Mouse (Mus musculus) hindbrain, embryonic 14.5 days (tissue): ENCODE results near the gene Ftl1. TPM values are rescaled to one million over a fixed set of nuclear protein-coding genes. Genes with fewer than 3 reads are reported as not detected.
A peak's percentile ranks its signal among the peaks of the same experiment; 100 is the strongest.
"Not testable (repeated sequence)": the region's sequence is repeated elsewhere in the genome, so short reads cannot be mapped to it uniquely, and the experiment has no call there.

ENCODE experiments used
- ATAC-seq: fragments of 200-750 bp; cut with Nextera tagmentation; 2 replicates; pipeline ENCODE4 v1.8.0; 2017; ENCODE audit warnings: moderate number of reproducible peaks, mild to moderate bottlenecking, moderate TSS enrichment, moderate library complexity; ENCODE audit not compliant: low FRiP score
- DNase-seq: peaks from one replicate; pipeline ENCODE4 v3.0.0-alpha.2; 2015; ENCODE audit warnings: low spot score
- H3K27ac ChIP-seq: fragments of 300-500 bp; sonication (generic); 2 replicates; pipeline ENCODE4 v1.5.1; 2014; ENCODE audit warnings: mild to moderate bottlenecking, moderate library complexity
- H3K27me3 ChIP-seq: fragments of 300-500 bp; sonication (generic); 2 replicates; pipeline ENCODE4 v1.6.1; 2014; ENCODE audit warnings: mild to moderate bottlenecking, low read length, mixed read lengths; ENCODE audit not compliant: control insufficient read depth, insufficient read depth
- H3K36me3 ChIP-seq: fragments of 300-500 bp; sonication (generic); replicated peaks from 2 replicates; pipeline ENCODE4 v1.6.1; 2014; ENCODE audit not compliant: control insufficient read depth, insufficient read depth
- H3K4me1 ChIP-seq: fragments of 300-500 bp; sonication (generic); replicated peaks from 2 replicates; pipeline ENCODE4 v1.6.1; 2014; ENCODE audit warnings: antibody characterized with exemption, low read length, mixed read lengths; ENCODE audit not compliant: control insufficient read depth, insufficient read depth
- H3K4me2 ChIP-seq: fragments of 300-500 bp; sonication (generic); replicated peaks from 2 replicates; pipeline ENCODE4 v1.6.1; 2014; ENCODE audit warnings: mild to moderate bottlenecking, moderate library complexity
- H3K4me3 ChIP-seq: fragments of 300-500 bp; sonication (generic); replicated peaks from 2 replicates; pipeline ENCODE4 v1.5.1; 2014; ENCODE audit warnings: mild to moderate bottlenecking, low read length
- H3K9ac ChIP-seq: fragments of 300-500 bp; sonication (generic); 2 replicates; pipeline ENCODE4 v1.6.1; 2014
- H3K9me3 ChIP-seq: fragments of 300-500 bp; sonication (generic); 2 replicates; pipeline ENCODE4 v1.6.1; 2016; ENCODE audit warnings: low read length; ENCODE audit not compliant: control insufficient read depth
- WGBS: fragments of 180-500 bp; shearing (Covaris S2); extraction: QIAGEN DNeasy Blood & Tissue Kit; methylation state at CpG from one replicate; pipeline ENCODE4 v1.1.7; 2014; 5-methylcytosine and 5-hydroxymethylcytosine counted together
- polyA plus RNA-seq: library from polyadenylated mRNA; unstranded; fragments of >200 nt; fragmentation: Nextera tagmentation; extraction: Ambion mirVana; gene quantifications from 2 replicates; pipeline ENCODE4 v1.2.1, GENCODE M21; 2014

Ftl1 gene
- polyA plus RNA-seq, 1 experiment from 2014 or later = 5,483 TPM

DNA sequence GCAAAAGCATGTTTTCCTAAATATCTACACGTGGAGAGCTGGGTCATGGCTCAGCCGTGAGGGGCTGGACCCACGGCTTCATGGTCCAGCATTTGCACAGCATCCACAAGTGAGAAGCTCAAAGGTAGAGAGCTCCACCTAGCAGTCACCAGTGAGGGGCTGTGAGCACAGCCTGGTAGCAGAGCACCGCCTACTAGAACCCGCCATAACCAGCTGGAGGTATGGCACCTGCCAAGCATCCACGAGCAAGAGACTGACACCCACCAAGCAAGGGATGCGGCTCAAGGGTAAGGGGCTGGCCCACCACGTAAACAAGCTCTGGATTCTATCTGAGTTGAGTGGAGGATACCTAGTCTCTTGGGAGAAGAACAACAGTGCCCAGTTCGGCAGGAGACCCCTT, 5.9 kb upstream of the Ftl1 start:
- Histone ChIP-seq H3K36me3 (peaks cover 43% of the 10 kb centered on the region), H3K27me3 (no peaks in the 10 kb centered on the region), H3K4me3 (peak overlapping the region; percentile 86), H3K4me1 (peaks cover 22% of the 10 kb centered on the region), H3K9ac (peak overlapping the region; percentile 88), H3K27ac (no peak overlapping the region), H3K4me2 (peak overlapping the region; percentile 95), H3K9me3 (no peaks in the 10 kb centered on the region)
- ATAC-seq = no peak
- no peak for DNase-seq
- 81% methylated on average over 9 of the region's 9 CpGs for WGBS

DNA sequence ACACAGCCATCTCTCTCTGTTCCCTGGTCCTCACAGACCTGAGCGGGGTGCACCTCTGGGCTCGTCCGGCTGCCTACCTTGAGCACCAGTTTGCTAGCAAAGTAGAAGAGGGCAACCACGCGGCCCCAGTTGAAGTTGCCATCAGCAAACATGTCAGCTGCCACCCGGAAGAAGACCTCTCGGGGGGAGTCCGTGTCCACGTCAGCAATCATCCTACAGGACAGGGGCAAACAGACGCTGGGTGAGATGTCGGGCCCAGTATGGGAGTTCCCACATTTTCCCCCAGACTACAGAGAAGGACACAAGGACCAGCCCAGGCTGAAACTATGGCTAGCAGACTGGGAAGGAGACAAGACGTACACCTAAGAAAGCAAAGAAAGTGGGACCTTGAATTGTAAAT, 5.4 kb upstream of the Ftl1 start:
- peak overlapping the region; percentile 86; the same call in 1 of the 2 replicates for H3K4me3 ChIP-seq
- no peaks in the 10 kb centered on the region for H3K27me3 ChIP-seq
- peaks cover 43% of the 10 kb centered on the region for H3K36me3 ChIP-seq
- ATAC-seq (no peak), DNase-seq (no peak)
- WGBS = 96% methylated on average over 12 of the region's 12 CpGs
- peak overlapping the region; percentile 88; the same call in 1 of the 2 replicates for H3K9ac ChIP-seq
- peaks cover 27% of the 10 kb centered on the region for H3K4me1 ChIP-seq
- H3K27ac ChIP-seq = no peak overlapping the region
- peak overlapping the region; percentile 95 for H3K4me2 ChIP-seq
- H3K9me3 ChIP-seq = no peaks in the 10 kb centered on the region

GRCm38 (mm10) chr7:45463987-45464778, 4.5 kb upstream of the Ftl1 start:
- Histone ChIP-seq H3K4me1 (peaks cover 27% of the 10 kb centered on the region), H3K9me3 (no peaks in the 10 kb centered on the region), H3K27ac (no peak overlapping the region), H3K4me2 (no peak overlapping the region), H3K9ac (no peak overlapping the region), H3K4me3 (no peak overlapping the region), H3K36me3 (peaks cover 43% of the 10 kb centered on the region), H3K27me3 (no peaks in the 10 kb centered on the region)
- WGBS = 95% methylated on average over 7 of the region's 7 CpGs
- DNase-seq = no peak
- no peak for ATAC-seq

- H3K4me3 ChIP-seq, H3K27ac ChIP-seq, DNase-seq, H3K9me3 ChIP-seq, ATAC-seq, H3K27me3 ChIP-seq, H3K4me2 ChIP-seq, H3K9ac ChIP-seq: not testable (repeated sequence)
- WGBS = 81% methylated on average over 4 of the region's 4 CpGs
- peaks cover 33% of the 10 kb centered on the region for H3K4me1 ChIP-seq
- H3K36me3 ChIP-seq = peaks cover 51% of the 10 kb centered on the region
Measured at GRCm38 (mm10) chr7:45462868-45463267, 3.2 kb upstream of the Ftl1 start.

GRCm38 (mm10) chr7:45462325-45462724, 2.6 kb upstream of the Ftl1 start:
- Histone ChIP-seq H3K4me3 (no peak overlapping the region), H3K27ac (no peak overlapping the region), H3K4me2 (no peak overlapping the region), H3K36me3 (peaks cover 56% of the 10 kb centered on the region), H3K27me3 (no peaks in the 10 kb centered on the region), H3K9ac (no peak overlapping the region), H3K9me3 (no peaks in the 10 kb centered on the region), H3K4me1 (peaks cover 38% of the 10 kb centered on the region)
- DNase-seq (no peak), ATAC-seq (no peak)
- 91% methylated on average over 4 of the region's 4 CpGs for WGBS

GRCm38 (mm10) chr7:45461781-45462180, 2.1 kb upstream of the Ftl1 start:
- DNase-seq = no peak
- no peak overlapping the region for H3K9ac ChIP-seq
- H3K4me1 ChIP-seq = peaks cover 40% of the 10 kb centered on the region
- H3K9me3 ChIP-seq = no peaks in the 10 kb centered on the region
- no peak overlapping the region for H3K4me3 ChIP-seq
- no peak for ATAC-seq
- WGBS = 92% methylated on average over 4 of the region's 4 CpGs
- no peak overlapping the region for H3K27ac ChIP-seq
- peaks cover 61% of the 10 kb centered on the region for H3K36me3 ChIP-seq
- no peaks in the 10 kb centered on the region for H3K27me3 ChIP-seq
- no peak overlapping the region for H3K4me2 ChIP-seq

DNA sequence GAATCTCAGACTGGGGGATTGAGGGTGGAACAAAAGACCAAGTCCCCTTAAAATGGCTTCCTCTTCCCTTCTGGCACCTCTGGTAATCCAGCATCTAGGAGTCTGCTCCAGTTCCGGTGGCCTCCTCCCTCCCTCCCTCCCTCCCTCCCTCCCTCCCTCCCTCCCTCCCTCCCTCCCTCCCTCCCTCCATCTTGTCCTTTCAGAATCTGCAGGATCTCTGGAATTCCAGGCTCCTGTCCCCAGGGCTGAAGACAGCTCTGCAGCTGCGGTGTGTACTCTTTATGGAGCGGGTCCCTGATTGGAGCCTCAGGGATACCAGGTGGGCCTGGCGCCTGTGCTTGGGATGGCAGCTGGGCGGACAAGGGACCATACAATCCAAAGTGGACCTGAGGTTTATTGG, 1.6 kb upstream of the Ftl1 start:
- Histone ChIP-seq H3K9ac (0 out of 2 replicates have a peak overlapping the region, but pooled peaks have one; percentile 49), H3K36me3 (peaks cover 66% of the 10 kb centered on the region), H3K9me3 (no peaks in the 10 kb centered on the region), H3K4me3 (no peak overlapping the region), H3K27me3 (no peaks in the 10 kb centered on the region), H3K27ac (peak overlapping the region; percentile 87), H3K4me2 (no peak overlapping the region), H3K4me1 (peaks cover 43% of the 10 kb centered on the region)
- no peak for DNase-seq
- 45% methylated on average over 5 of the region's 5 CpGs for WGBS
- no peak for ATAC-seq

DNA sequence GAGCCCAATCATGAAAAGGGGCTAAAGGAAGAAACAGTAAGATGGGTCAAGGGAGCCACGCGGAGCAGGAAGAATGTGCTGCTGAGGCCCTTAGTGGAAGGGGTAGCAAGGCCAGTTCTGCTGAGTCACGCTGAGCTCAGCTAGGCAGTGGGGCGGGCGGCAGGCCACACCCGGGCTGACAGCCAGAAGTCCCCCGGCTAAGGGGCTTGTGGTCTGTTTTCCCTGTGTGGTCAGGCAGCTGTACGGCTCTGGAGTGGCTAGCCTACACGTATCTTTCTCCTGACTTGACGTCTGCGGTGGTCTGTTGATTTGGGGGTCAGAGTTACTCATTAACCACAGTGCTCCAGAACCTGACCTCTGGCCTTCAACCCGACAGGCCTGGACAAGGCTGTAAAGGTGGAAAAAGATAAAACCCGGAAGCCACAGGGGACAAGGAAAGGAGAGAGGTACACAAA, 1.2 kb upstream of the Ftl1 start:
- peaks cover 69% of the 10 kb centered on the region for H3K36me3 ChIP-seq
- ATAC-seq = no peak
- peak; percentile 63 for DNase-seq
- H3K27ac ChIP-seq = peak overlapping the region; percentile 87
- H3K9ac ChIP-seq = 0 out of 2 replicates have a peak overlapping the region, but pooled peaks have one; percentile 49
- H3K4me3 ChIP-seq = 0 out of 2 replicates have a peak overlapping the region, but pooled peaks have one; percentile 78
- peak overlapping the region; percentile 47 for H3K4me2 ChIP-seq
- peaks cover 41% of the 10 kb centered on the region for H3K4me1 ChIP-seq
- no peaks in the 10 kb centered on the region for H3K9me3 ChIP-seq
- 30% methylated on average over 13 of the region's 13 CpGs for WGBS
- no peaks in the 10 kb centered on the region for H3K27me3 ChIP-seq

- 75% methylated on average over 7 of the region's 7 CpGs for WGBS
- Histone ChIP-seq H3K27ac (peak overlapping the region; percentile 87), H3K36me3 (peaks cover 70% of the 10 kb centered on the region), H3K4me1 (peaks cover 36% of the 10 kb centered on the region), H3K9ac (peak overlapping the region; percentile 49), H3K9me3 (no peaks in the 10 kb centered on the region), H3K27me3 (no peaks in the 10 kb centered on the region), H3K4me3 (peak overlapping the region; percentile 78), H3K4me2 (peak overlapping the region; percentile 47)
- no peak for DNase-seq
- no peak for ATAC-seq
Measured at GRCm38 (mm10) chr7:45460377-45460776, 693 bp upstream of the Ftl1 start.
